Mouse (Mus musculus): ENCODE data around the gene Alg12. TPM values are rescaled to one million over a fixed set of nuclear protein-coding genes. Genes with fewer than 3 reads are reported as not detected.
"Not testable (repeated sequence)": the region's sequence is repeated elsewhere in the genome, so short reads cannot be mapped to it uniquely, and the experiment has no call there.

Gene Alg12
- total RNA-seq, 4 experiments from 2014 or later, result 7.4 to 10.3 (median 9.9) TPM

DNA sequence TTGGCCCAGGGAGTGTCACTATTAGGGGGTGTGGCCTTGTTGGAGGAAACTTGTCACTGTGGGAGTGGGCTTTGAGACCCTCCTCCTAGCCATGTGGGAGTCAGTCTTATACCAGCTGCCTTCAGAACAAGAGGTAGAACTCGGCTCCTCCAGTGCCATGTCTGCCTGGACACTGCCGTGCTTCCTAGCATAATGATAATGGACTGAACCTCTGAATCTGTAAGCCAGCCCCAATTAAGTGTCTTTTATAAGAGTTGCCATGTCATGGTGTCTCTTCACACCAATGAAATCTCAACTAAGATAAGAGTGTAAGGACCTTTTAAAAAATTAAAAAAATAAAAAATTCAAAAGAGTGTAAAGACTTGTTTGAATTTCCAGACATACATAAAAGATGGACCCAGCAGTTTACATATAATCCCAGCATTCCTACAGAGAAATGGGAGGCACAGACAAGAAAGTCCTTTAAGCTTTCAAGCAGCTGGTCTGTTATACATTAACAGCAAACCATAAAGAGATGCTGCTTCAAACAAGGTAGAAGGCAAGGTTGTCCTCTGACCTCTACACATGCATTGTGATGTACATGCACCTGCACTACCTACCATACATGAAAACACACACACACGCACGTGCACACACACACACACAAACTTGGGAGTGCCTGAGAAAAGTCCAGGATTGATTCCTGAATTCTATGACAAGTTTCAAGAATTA, 26.8 kb downstream of the Alg12 start:
- DNase-seq (ENCODE audit: low spot score), result no peak

DNA sequence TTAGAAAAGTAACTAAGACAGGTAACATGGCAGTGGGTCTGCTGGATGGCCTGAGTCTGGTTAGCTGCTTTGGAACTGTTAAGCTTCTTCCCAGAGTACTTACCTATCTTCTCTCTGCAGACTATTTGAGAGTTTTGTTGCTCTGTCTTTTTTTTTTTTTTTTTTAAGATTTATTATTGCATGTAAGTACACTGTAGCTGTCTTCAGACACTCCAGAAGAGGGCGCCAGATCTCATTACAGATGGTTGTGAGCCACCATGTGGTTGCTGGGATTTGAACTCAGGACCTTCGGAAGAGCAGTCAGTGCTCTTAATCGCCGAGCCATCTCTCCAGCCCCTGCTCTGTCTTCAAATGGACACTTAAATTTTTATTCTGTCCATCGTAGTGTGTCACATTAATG, 44.5 kb downstream of the Alg12 start:
- DNase-seq (ENCODE audit: low spot score), result not testable (repeated sequence)

DNA sequence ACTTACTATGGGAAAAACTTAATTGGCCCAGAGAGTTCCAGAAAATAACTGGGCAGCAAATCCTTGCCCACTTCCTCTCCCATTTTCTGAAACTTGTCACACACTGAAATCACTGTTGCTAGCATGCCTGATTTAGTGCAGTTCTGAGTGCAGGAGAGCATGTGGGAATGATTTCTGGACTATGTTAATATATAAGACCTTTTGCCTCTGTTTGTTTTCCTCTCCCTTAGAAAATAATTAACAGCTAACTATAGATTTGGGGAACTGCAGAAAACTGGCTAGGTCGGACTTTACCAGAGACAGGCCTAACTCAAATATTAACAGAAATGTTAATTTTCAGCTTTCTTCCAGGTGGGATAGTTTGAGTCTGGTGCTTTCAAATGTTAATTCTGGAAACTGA, 50.6 kb downstream of the Alg12 start:
- DNase-seq (ENCODE audit: low spot score), result no peak

DNA sequence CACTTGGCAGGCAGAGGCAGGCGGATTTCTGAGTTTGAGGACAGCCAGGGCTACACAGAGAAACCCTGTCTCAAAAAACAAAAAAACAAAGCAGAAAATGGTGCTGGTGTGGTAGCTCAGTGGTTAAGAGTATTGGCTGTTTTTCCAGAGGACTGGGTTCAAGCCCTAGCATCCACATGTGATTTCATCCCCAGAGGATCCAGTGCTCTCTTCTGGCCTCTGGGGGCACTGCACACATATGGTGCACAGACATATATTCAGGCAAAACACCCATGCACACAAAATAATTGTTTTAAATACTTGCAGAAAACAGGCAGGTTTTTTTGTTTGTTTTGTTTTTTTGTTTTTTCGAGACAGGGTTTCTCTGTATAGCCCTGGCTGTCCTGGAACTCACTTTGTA, 53.0 kb downstream of the Alg12 start:
- DNase-seq (ENCODE audit: low spot score), result not testable (repeated sequence)

DNA sequence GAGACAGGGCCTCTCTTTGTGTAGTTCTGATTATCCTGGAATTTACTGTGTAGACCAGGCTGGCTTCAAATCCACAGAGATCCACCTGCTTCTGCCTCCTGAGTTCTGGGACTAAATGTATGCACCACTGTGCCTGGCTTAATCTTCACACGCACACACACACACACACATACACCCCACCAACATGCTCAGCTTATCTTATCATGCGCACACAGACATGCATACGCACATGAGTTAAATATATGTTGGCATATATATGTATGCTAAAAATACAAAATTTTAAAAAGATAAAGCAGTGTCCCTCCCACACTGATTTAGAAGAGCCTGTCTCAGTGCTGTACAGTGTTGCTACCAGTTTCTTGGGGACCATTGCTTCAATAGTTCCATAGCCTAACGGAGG, 57.6 kb downstream of the Alg12 start:
- no peak for DNase-seq (ENCODE audit: low spot score)

DNA sequence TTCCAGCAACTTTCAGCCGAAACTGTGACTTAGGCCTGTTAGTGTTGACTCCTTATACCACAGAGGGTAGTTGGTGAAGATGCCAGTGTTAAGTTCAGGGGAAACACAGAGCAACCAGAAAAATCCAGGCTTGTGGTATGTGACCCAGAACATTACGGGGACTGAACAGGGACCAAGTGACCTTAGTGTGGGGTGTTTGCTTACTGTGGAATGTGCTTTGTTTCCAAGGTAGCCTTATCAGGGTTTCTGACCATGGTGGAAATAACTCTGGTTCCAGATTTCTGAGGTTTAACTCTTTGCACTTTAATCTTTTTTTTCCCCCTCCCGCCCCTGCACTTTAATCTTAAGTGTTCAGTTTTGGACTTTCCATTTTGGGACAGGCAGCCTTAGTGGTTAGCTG, 61.1 kb downstream of the Alg12 start:
- DNase-seq (ENCODE audit: low spot score), result no peak

DNA sequence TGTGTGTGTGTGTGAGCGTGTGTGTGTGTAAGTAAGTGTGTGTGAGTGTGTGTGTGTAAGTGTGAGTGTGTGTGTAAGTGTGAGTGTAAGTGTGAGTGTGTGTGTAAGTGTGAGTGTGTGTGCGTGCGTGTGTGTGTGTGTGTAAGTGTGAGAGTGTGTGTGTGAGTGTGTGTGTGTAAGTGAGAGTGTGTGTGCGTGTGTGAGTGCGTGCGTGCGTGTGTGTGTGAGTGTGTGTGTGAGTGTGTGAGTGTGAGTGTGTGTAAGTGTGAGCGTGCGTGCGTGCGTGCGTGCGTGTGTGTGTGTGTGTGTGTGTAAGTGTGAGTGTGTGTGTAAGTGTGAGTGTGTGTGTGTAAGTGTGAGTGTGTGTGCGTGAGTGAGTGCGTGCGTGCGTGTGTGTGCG, 63.4 kb downstream of the Alg12 start:
- DNase-seq (ENCODE audit: low spot score), result no peak

Other genes starting within 250 kb of the Alg12 start
- gene Zdhhc25, start 219.0 kb downstream of the Alg12 start, total RNA-seq (2022), result not detected
- 10 to 100 TPM; 26.5 to 29.6 (median 28.6) TPM for gene Brd1, start 85.1 kb downstream of the Alg12 start, total RNA-seq (2022)
- gene Zbed4, start 67.7 kb downstream of the Alg12 start, total RNA-seq (2022), result 10 to 100 TPM in 1 of 4 experiments, 1 to 10 TPM in 3; 6.6 to 11.4 (median 8.3) TPM
- 10 to 100 TPM; 17.2 to 28.0 (median 21.1) TPM for gene Creld2, start 328 bp upstream of the Alg12 start, total RNA-seq (2022)
- 100 to 1,000 TPM in 1 of 4 experiments, 10 to 100 TPM in 3; 70.8 to 183 (median 86.1) TPM for gene Pim3, start 42.9 kb upstream of the Alg12 start, total RNA-seq (2022)
- not detected for gene Ttll8, start 135.1 kb upstream of the Alg12 start, total RNA-seq (2022)
- not detected for gene Mlc1, start 159.7 kb upstream of the Alg12 start, total RNA-seq (2022)
- gene Mov10l1, start 163.6 kb upstream of the Alg12 start, total RNA-seq (2022), result 100 to 1,000 TPM; 105 to 126 (median 121) TPM
- gene Panx2, start 240.4 kb upstream of the Alg12 start, total RNA-seq (2022), result 1 to 10 TPM; 1.1 to 2.1 (median 1.7) TPM

All from heart, adult 8-10 months (tissue).